Mouse (Mus musculus): Measurements from ENCODE around the gene Alkbh6.

Alkbh6 gene

DNA sequence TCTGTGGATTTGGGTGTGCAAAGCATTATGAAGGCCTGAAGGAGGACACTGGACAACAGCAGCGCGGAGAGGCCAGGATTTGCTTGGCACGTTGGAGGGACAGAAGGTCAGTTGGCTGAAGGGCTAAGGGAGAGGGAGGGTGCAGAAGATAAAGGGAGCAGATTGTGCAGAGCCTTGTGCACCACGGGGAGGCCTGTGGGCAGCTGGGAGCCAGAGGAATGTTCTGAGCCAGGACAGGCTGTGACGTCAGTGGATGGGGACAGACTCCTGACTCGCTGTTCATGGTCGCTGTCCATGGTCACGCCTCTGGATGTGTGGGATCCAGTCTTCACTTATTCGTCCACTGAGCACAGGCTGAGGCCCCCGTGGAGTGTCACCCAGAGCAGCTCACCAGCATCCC, 13.4 kb upstream of the Alkbh6 start:
- DNase-seq (ENCODE audit: low spot score in 2 of 2): peak in 1 of 2 experiments; percentile 39

GRCm38 (mm10) chr7:30296816-30297215, 11.7 kb upstream of the Alkbh6 start:
- no peak for DNase-seq (ENCODE audit: low spot score in 2 of 2)

DNA sequence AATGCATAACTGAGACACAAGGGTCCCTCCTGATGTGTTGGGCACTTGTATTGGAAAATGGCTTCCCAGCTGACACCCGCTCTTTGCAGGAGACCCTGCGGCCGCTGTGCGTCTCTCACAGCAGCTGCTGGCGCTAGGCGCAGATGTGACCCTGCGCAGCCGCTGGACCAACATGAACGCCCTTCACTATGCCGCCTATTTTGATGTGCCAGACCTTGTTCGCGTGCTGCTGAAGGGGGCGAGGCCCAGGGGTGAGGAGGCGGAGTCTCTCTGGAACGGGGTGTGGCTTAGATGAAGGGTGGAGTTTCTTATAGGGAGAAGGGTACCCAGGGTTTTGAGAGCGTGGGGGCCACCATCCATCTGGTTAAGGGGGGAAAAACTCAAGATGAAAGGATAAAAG, 11.3 kb upstream of the Alkbh6 start:
- no peak for DNase-seq (ENCODE audit: low spot score in 2 of 2)

- no peak for DNase-seq (ENCODE audit: low spot score in 2 of 2)
Measured at GRCm38 (mm10) chr7:30300914-30301313, 7.6 kb upstream of the Alkbh6 start.

DNA sequence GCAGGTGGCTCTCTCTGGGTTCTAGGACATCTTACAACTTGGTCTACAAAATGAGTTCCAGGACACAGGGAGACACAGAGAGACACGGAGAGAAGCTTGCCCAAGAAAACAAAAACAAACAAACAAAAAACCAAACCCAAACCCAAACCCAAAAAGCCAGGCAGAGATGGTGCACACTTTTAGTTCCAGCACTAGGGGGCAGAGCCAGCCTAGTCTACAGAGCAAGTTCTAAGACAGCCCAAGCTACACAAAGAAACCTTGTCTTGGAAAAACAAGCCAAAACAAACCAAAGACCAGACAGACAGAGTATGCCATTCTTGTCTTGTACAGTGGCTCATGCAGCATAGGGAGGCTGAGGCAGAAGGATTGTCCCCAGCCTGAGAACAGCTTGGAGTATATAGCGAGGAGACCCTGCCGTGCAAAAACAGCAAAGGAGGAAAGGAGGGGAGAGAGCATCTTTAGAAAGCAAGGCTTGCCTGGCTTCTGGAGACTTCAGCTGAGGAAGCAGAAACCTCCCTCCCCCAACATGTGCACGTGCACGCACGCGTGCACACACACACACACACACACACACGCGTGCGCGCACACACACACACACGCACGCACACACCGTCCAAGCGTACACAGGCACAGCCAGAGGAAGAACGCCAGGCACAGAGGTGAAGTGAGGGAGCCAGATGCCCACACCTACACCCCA, 2.3 kb upstream of the Alkbh6 start:
- DNase-seq (ENCODE audit: low spot score in 2 of 2): no peak

GRCm38 (mm10) chr7:30309395-30310129, 1.0 kb downstream of the Alkbh6 start:
- no peak for DNase-seq (ENCODE audit: low spot score in 2 of 2)

DNA sequence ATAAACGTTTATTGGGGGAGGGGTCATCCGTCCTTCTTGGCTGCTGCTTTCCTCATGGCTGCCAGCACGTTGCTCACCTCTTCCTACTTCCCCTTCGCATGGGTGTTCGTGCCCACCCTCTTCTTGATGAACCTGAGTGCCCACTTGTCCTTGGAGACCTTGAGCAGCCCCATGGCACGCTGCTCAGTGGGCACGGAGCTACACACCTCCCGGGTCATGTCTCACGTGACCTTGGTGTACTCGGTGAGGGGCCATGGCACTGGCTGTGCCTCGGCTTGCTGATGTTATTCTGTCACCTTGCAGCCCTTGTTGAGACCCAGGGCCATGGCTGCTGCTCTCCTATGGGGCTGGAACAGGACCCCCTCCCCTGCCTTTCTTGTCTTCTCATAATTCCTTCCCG, 1.6 kb downstream of the Alkbh6 start:
- DNase-seq (ENCODE audit: low spot score in 2 of 2): no peak

DNA sequence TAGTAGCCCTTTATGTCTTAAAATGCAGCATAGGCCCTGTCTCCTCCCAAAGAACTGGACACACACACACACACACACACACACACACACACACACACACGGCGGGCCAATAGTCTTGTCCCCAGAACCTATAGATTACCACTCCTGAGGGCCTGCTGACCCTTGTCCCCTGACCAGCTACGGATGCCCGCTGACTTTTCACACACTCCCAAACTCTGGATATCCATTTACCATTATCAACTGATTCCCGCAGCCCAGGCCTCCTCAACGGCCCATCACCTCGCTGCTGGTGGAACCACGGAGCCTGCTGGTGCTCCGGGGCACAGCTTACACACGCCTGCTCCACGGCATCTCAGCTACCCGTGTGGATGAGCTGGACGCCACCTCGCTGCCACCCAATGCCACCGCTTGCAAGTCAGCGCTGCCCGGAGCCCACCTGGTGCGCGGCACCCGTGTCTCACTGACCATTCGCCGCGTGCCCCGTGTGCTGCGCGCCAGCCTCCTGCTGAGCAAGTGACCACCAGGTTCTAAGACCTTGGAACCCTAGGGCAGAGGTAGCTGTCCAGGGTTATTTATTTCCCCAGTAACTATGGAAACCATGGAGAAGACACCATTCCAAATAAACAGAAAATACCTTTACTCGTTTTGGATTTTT, 5.3 kb downstream of the Alkbh6 start:
- DNase-seq (ENCODE audit: low spot score in 2 of 2): no peak

- no peak for DNase-seq (ENCODE audit: low spot score in 2 of 2)
Measured at GRCm38 (mm10) chr7:30314721-30315155, 6.2 kb downstream of the Alkbh6 start, which contains the start of gene Syne4. Gene Syne4 (plus strand): TSS chr7:30314807.

DNA sequence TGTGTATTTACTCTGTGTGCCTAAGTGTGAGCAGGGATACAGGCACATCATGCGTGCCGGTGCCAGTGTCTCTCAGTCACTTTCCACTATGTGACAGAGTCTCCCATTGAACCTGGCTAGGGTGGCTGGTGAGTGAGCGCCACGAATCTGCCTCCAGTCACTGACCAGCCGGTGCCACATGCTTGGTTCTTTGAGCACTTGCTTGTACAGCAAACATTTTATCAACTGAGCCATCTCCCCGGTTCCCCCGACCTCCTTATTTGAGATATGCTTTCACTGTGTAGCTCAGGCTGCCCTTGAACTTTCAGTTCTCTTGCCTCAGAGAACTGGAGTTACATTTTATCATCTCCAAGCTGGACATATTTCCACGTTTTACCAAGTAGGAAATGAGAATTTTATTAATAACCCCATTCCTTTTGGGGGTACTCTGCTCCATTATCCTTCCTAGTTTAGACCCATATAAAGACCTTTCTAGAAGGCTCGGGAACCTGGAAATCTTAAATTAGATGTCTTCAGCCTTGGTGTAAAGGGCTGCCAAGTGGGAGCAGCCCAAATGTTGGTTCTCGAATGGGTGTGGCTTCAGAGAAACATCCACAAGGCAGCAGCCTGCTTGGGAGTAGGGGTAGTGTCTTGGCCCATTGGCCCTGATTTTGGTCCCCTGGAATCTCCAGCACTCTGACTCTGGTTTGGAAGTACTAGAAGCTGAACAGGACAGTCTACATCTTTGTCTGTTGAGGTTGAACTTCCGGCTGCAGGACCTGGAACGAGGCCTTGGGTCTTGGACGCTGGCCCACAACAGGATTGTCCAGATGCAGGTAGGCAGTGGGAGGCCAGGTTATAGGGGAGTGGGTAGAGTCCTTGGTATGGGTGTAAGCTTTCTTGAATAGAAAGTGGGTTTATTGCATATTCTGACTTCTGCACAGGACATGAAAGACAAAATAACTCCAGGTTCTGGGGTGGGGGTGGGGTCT, 7.3 kb downstream of the Alkbh6 start:
- DNase-seq (ENCODE audit: low spot score in 2 of 2): no peak

DNA sequence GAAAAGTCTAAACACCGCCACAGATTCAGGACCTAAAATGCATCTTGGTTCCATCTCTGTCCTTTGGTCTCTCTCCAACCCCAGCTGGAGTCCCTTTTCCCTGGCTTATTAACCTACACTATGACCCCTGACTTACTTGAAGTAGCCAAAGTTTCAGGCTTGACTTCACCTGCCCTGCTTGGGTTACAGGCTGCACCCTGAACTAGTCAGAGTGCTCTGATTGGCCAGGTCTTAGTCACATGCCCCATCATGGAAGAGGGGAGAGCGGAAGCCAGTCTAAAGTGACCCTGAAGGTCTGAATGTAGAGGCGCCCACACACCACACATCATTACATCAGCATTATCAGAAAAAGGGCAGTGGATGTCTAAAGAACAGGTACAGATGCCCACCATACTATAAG, 9.6 kb downstream of the Alkbh6 start:
- DNase-seq (ENCODE audit: low spot score in 2 of 2): no peak

DNA sequence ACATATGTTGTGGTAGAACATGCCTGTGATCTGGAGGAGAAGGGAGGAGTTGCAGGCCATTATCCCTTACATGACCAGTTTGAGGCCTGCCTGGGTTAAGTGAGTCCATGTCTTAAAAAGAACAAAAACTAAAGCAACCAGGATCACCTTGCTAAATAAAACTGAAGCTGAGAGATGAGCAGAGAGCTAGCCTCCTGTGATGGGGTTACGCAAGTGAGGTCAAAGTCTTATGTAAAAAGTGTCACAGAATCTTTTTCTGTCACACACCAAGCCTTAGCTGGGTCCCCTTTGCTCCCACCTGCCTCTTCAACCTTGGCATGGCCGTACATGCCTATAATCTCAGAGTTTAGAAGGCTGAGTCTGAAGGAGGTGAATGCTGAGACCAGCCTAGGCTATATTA, 12.4 kb downstream of the Alkbh6 start:
- no peak for DNase-seq (ENCODE audit: low spot score in 2 of 2)

DNA sequence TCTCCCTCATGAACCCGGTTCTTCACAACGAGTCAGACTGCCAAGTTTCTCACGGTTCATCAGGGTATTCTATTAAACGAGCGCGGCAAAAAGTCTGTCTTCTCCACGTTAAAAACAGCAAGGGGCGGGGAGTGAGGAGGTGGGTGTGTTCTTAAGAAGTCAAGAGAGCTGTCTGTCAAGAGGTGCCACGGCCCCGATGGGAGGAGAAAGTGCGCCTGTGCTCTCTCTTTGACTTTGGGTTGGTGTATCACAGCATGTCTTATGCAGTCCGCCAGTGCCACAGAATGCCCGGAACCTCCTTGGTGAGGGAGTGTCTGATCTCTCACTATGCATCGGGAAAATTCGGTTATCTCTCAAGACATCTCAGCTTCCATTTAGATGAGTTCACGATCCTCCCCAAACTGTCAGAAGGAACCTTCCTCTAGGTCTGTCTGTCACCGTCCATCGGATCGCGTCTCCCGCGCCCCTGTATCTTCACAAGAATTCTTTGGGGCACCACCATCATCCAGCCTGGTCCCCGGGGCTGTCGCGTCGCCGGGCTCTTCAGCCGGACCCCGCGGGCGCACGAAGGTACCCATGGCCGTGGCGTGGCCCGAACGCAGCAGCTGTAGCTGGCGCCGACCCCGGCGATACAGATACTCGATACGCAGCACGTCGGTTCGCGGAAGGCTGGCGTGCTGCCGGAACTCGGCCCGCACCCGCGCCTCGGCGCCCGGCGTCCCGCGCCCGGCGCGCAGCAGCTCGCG, 13.2 kb downstream of the Alkbh6 start, which contains the start of gene E130208F15Rik:
Gene E130208F15Rik (plus strand): TSS at position 202 of the 746 bp plus-strand sequence.
- no peak for DNase-seq (ENCODE audit: low spot score in 2 of 2)

DNA sequence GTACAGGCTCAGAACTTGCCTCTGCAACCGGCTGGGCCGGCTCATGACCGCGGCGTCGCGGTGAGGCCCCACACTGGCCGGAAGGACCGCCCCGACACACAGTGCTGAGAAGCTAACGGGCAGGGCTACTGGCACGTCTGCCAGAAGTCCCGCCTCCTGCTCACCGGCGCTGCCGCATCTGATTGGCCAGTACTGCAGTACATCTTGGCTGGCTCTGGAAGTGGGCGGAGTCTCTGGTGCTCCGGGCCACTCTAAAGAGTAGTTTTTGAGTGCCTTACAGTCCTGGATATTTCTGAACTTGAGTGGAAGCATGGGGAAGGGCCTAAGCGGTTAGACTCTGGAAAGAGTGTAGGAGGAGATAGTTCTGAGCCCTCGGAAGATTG, 13.8 kb downstream of the Alkbh6 start:
- peak; percentile 87 to 96 for DNase-seq (ENCODE audit: low spot score in 2 of 2)

GRCm38 (mm10) chr7:30322865-30323264, 14.3 kb downstream of the Alkbh6 start:
- DNase-seq (ENCODE audit: low spot score in 2 of 2): no peak

DNA sequence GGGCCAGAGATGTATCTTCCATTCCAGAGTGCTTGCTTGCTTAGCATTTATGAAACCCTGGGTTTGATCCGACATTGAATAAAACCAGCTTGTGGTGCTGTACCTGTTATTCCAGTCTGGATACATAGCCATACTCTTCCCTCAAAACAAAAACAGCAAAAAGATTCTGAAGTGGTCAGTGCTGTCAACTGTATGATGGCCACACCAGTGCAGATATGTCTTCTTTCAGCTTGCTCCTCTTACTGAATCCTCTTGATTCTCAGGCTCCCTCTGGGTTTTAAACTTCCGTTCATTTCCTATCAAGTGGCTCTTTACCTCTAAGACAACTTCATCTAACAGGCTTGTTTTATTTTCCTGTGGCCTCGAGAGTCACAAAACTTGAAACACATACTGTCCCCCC, 15.3 kb downstream of the Alkbh6 start, which contains the start of gene Sdhaf1:
Gene Sdhaf1 (minus strand): TSS at position 101 of the 400 bp plus-strand sequence.
- no peak for DNase-seq (ENCODE audit: low spot score in 2 of 2)

DNA sequence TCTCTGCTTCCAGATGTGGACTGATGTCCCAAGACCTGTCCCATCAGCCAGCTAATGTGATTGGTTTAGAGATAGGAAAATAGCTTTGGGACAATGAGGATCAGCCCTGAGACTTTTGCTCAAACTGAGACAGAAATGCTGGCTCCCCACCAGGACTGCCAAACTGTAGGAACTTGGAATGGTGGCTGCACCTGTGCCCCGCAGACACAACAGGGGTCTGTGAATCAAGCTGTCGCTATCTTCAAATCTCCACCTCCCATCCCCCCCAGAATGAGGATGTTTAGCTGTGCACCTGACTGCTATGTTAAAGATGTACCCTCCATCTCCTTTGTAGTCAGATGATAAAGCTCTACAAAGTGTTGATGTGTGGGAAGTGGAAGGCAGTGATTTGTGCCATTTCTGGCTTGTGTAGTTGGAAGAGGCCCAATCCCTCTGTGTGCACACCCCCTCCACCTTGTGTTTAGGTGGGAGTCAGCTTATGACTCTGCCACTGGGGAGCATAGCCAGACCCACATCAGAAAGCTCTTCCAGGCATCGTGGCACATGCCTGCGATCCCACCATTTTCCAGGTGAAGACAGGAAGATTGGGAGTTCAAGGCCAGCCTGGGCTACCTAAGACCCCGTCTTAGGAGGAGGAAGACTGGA, 15.9 kb downstream of the Alkbh6 start:
- no peak for DNase-seq (ENCODE audit: low spot score in 2 of 2)

DNA sequence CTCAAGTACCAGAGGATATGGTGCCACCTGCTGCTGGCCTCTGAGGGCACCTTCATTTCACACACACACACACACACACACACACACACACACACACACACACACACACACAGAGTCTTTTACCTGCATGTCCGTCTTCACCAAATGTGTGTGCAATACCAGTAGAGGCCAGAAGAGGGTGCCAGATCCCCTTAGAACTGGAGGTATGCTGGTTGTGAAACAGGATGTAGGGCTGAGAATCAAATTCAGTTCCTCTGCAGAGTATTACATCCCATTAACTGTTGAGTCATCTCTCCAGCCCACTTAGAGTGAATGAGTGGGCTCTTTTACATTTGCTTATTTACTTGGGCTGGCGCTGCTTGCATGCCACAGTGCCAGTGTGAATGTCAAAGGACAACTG, 16.8 kb downstream of the Alkbh6 start:
- peak in 1 of 2 experiments; percentile 62 for DNase-seq (ENCODE audit: low spot score in 2 of 2)

DNA sequence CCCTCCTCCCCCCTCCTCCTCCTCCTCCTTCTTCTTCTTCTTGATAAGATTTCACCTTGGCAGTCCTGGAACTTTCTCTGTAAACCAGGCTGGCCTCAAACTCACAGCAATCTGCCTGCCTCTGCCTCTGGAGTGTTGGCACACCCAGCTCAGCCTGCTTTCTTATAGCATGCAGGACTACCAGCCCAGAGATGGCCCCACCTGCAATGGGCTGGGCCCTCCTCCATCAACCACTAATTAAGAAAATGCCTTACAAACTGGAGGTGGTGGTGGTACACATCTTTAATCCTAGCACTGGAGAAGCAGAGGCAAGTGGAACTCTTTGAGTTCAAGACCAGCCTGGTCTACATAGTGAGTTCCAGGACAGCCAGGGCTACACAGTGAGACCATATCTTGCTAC, 17.9 kb downstream of the Alkbh6 start:
- DNase-seq (ENCODE audit: low spot score in 2 of 2): no peak

- peak in 1 of 2 experiments; percentile 77 for DNase-seq (ENCODE audit: low spot score in 2 of 2)
Measured at GRCm38 (mm10) chr7:30327140-30327539, 18.6 kb downstream of the Alkbh6 start.

Measured in cerebellum, postnatal 4 days (tissue).